Mouse (Mus musculus) olfactory bulb, adult 2 months (tissue): ENCODE data around the gene Rpn2.

Source experiments
- CTCF ChIP-seq: fragments of 200-500 bp; IDR thresholded peaks from 2 replicates; pipeline ENCODE4 v1.5.1; 2012; ENCODE audit warnings: low read depth, mild to moderate bottlenecking, low read length, moderate library complexity; ENCODE audit not compliant: insufficient read depth
- POLR2A ChIP-seq: fragments of 200-500 bp; IDR thresholded peaks from 2 replicates; pipeline ENCODE4 v1.6.1; 2012; ENCODE audit warnings: mild to moderate bottlenecking, low read depth, low read length, moderate library complexity; ENCODE audit not compliant: insufficient read depth

DNA sequence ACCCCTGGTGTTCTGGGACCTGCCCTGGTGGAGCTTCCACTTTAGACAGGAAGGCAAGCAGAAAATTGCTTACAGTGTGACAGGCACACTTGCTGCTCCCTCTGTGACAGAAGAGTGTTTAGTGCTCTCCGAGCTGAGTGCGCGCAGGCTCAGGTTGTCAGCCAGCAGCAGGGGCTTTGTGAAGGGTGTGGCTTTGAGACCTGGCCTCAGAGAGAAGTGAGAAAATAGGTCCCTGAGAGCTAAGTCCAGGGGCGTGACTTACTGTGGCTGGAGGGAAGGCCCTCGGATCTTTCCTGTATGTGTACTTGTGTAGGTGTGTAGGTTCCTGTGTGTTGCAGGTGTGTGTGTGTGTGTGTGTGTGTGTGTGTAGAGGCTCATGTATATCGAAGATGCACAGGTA lies 64.5 kb downstream of the Rpn2 start:
- TF ChIP-seq POLR2A (no peak), CTCF (no peak)
